Mouse (Mus musculus) cerebellum, adult 2 months (tissue): Measurements from ENCODE around the gene Scgb1c1. TPM values are rescaled to one million over a fixed set of nuclear protein-coding genes. Genes with fewer than 3 reads are reported as not detected.

ENCODE experiments used
- DNase-seq, 2 experiments: peaks; one replicate each; pipeline ENCODE4 v3.0.0; 2021
- H3K27ac ChIP-seq: fragments of 200-500 bp; 2 replicates; pipeline ENCODE4 v1.5.1; 2012; ENCODE audit warnings: low read length, control low read depth, inconsistent platforms; ENCODE audit not compliant: insufficient read depth
- H3K27me3 ChIP-seq: fragments of 200-500 bp; 2 replicates; pipeline ENCODE4 v1.6.1; 2012; ENCODE audit warnings: inconsistent platforms, mild to moderate bottlenecking, low read length, moderate library complexity; ENCODE audit not compliant: control insufficient read depth, insufficient read depth
- H3K4me1 ChIP-seq: fragments of 200-500 bp; 2 replicates; pipeline ENCODE4 v1.6.1; 2011; ENCODE audit warnings: low read length; ENCODE audit not compliant: control insufficient read depth, insufficient read depth
- H3K4me3 ChIP-seq: fragments of 200-500 bp; replicated peaks from 2 replicates; pipeline ENCODE3; 2011; ENCODE audit warnings: mild to moderate bottlenecking, low read depth, low read length, control low read depth; ENCODE audit not compliant: insufficient read depth
- CTCF ChIP-seq: fragments of 200-500 bp; IDR thresholded peaks from 2 replicates; pipeline ENCODE4 v1.5.1; 2011; ENCODE audit warnings: low read depth, mild to moderate bottlenecking, control low read depth, low read length, moderate library complexity, borderline replicate concordance; ENCODE audit not compliant: insufficient read depth
- POLR2A ChIP-seq: fragments of 200-500 bp; IDR thresholded peaks from 2 replicates; pipeline ENCODE4 v1.6.1; 2011; ENCODE audit warnings: low read length, control low read depth, borderline replicate concordance; ENCODE audit not compliant: insufficient read depth
- WGBS: fragments of 180-500 bp; shearing (Covaris S2); methylation state at CpG from one replicate; pipeline ENCODE4 v1.1.7; 2018; 5-methylcytosine and 5-hydroxymethylcytosine counted together
- polyA plus RNA-seq: library from polyadenylated mRNA; depleted of rRNA; stranded (reverse); fragments of >200 nt; gene quantifications from 2 replicates; pipeline ENCODE4 v1.2.3, GENCODE M21; 2012

Scgb1c1 gene
- polyA plus RNA-seq, 1 experiment, result not detected

DNA sequence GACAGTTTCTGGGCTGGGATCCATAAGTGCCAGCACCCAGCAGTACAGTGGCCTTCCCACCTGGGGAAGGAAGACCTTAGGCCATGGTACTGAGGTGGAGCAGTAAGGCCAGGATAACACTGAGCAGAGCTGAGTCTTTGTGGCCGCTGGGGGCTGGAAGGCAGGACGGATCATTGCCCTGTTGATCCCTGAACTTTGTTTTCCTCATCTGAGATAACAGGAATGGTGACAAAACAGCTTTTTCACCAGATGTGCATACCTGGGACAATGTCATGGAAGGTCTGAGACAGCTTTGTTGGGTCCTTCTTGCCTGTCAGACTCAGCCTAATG is 9.6 kb upstream of the Scgb1c1 start:
- WGBS, result 84% methylated on average over 2 of the region's 2 CpGs
- DNase-seq, result no peak
- no peak overlapping the region for H3K4me3 ChIP-seq
- H3K4me1 ChIP-seq, result no peaks in the 10 kb centered on the region
- no peak overlapping the region for H3K27ac ChIP-seq
- H3K27me3 ChIP-seq, result no peaks in the 10 kb centered on the region
- TF ChIP-seq POLR2A (no peak), CTCF (no peak)

DNA sequence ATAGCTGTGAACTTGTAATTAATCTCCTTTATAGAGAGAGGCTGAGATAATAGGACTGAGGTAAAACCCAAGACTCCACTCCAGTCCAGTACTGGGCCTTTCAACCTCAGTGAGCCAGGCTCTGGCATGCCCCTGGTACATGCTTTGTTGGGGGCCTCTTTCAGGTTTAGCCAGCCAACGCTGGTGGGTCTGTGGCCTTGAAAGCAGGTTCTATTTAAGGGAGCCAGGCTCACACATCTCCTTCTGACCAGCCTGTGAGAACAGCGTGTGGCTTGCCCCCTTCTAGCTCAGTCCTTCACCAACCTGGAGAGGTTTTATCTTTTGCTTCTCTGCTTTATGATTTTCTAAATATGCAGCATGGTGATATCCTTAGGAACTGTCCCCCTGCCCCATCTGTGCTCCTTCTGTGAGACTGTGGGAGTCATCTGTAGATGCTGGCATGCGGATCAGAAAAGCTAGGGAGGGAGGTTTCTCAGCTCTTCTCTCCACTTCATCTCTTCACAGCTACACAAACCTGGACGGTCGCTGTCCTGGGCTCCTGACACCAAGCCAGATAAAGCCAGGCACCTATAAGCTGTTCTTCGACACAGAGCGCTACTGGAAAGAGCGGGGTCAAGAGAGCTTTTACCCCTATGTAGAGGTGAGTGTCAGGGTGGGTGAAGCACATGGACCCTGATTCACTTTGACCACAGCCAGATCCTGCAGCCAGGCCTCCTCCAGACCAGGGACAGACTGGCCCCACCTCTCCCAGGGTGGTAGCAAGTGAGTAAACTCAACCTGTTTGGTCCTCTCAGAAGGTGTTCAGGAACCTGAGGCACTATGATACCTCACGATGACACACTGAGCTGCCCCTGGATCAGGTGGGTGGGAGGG is 8.9 kb upstream of the Scgb1c1 start:
- Histone ChIP-seq H3K27ac (no peak overlapping the region), H3K4me3 (no peak overlapping the region), H3K27me3 (no peaks in the 10 kb centered on the region), H3K4me1 (no peaks in the 10 kb centered on the region)
- no peak for DNase-seq
- TF ChIP-seq CTCF (no peak), POLR2A (no peak)
- WGBS, result 62% methylated on average over 9 of the region's 9 CpGs

DNA sequence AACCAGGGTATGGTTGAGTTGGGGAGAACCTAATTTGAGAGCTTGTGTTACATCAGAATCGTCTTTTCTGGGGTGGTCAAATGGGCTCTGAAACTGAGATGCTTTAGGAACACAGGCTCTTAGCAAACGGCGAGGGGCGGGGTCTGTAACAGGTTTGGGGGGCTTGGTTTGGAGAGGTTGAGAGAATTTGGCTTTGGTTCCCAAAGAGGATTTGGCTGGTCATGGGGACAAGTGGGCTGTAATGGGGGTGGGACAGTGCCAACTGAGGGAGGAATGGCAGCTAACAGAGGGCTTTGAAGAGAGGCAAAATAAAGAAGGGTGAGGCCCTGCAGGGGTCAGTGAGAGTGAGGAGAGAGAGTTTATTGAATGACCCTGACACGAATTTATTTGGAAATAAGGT is 5.8 kb upstream of the Scgb1c1 start:
- WGBS, result 54% methylated on average over 5 of the region's 5 CpGs

DNA sequence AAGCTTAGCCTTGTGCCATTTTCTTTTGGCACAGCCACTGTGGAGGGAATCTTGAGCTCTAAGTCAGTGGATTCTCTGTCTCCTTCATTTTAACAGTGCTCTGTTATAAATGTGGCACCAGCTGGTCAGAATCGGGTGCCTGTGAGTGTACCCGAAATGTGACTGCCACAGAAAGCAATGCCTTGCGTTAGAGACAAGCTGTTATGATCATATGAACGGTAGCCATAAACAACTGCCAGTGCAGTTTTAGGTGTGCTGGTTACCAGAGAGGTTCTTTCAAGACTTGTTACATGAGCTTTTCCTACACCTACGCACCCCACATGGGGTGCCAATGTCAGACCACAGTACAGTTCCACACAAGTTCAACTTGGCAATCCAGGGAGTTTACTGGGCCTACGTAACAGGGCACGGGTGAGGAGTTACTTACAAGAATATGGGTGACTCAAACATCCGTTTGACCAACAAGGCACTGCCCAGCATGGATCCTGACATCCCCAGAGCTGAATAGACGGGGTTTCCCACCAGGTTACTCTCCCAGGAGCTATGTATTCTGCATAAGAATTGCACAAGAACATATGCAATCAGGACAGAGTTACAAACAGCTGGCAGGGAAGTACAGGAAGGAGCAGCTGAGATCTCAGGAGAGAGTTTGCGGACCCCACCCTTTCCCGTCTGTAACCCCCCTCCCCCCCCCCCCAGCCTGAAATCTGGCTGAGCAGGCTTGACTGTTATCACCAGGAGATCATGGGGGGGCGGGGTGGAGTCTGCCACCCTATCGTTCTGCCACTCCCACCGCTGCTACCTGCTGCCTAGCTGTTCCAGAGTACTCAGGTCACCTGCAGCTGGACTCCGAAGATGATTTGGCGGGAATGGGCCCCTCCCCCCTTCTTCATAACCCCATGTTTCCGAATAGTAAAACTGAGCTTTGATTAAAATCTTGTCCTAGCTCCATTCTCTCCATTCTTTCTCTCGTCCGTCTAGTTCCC is 4.3 kb upstream of the Scgb1c1 start:
- no peaks in the 10 kb centered on the region for H3K27me3 ChIP-seq
- H3K27ac ChIP-seq, result no peak overlapping the region
- TF ChIP-seq CTCF, result no peak
- no peak for TF ChIP-seq POLR2A
- no peak for DNase-seq
- H3K4me3 ChIP-seq, result no peak overlapping the region
- H3K4me1 ChIP-seq, result no peaks in the 10 kb centered on the region
- 40% methylated on average over 19 of the region's 19 CpGs for WGBS

More for the DNA sequence above, 5.8 kb upstream of the Scgb1c1 start:
- Histone ChIP-seq H3K27me3 (no peaks in the 10 kb centered on the region), H3K27ac (no peak overlapping the region), H3K4me1 (no peaks in the 10 kb centered on the region), H3K4me3 (no peak overlapping the region)
- no peak for DNase-seq
- TF ChIP-seq POLR2A (no peak), CTCF (no peak)

DNA sequence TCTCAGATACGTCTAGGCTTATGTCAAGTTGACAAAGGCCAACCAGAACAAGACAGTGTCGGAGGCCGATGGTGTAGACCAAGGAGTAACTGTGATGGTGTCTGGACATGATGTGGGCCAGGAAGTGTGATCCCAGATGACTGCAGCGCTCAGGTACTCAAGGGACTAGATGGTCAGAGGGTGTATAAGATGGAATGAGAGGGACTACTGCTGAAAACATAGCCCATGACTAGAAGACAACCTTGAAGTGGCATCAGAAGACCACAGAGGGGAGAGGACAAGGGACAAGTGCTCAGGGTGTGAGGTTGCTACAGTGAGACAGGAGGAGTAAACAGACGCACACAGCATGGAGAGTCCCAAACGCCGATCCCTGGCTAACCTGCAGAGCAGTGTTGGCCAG is 1.5 kb upstream of the Scgb1c1 start:
- no peak for DNase-seq
- Histone ChIP-seq H3K4me3 (no peak overlapping the region), H3K27ac (no peak overlapping the region), H3K27me3 (no peaks in the 10 kb centered on the region), H3K4me1 (no peaks in the 10 kb centered on the region)
- 74% methylated on average over 7 of the region's 7 CpGs for WGBS
- no peak for TF ChIP-seq CTCF
- TF ChIP-seq POLR2A, result no peak

DNA sequence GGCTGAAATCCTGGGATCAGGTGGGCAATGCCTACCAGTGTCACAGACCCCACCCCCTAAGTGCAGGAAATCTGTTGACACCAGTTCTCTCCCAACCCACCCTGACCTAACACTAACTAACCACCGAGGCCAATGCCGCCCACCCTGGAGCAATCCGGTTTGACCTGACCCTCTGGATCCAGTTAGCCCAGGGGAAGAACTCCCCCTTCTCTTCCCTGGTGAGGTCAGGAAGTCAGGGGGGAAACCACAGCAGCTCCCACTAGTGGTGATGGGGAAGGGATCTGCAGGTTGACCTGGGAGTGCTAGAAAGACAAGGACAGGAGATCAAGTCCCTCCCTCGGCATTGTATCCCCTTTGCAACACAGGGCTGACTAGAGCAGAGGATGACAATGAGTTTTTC is 336 bp downstream of the Scgb1c1 start:
- no peaks in the 10 kb centered on the region for H3K27me3 ChIP-seq
- no peak for TF ChIP-seq POLR2A
- TF ChIP-seq CTCF, result no peak
- no peaks in the 10 kb centered on the region for H3K4me1 ChIP-seq
- no peak overlapping the region for H3K27ac ChIP-seq
- no peak overlapping the region for H3K4me3 ChIP-seq
- no peak for DNase-seq
- 78% methylated on average over 4 of the region's 4 CpGs for WGBS

DNA sequence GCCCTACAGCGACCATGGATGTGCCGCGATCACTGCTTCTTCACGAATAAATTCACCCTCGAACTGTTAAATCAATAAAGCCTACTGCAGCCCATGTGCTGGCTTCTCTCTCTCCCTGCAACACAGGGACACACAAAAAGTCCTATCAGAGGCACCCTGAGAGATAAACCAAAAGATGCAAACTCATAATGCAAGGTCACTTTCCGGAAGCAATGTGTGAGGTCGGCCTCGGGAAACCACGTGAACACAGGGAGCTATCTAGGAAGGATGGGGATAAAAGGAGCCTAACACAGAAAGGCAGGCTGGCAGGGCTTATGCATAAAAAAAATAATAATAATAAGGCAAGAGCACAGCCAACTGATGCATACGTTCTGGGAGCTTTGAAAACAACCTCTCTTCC is 1.3 kb downstream of the Scgb1c1 start:
- H3K27ac ChIP-seq, result no peak overlapping the region
- no peak overlapping the region for H3K4me3 ChIP-seq
- TF ChIP-seq CTCF (no peak), POLR2A (no peak)
- WGBS, result 78% methylated on average over 10 of the region's 10 CpGs
- H3K27me3 ChIP-seq, result no peaks in the 10 kb centered on the region
- H3K4me1 ChIP-seq, result no peaks in the 10 kb centered on the region
- no peak for DNase-seq
